Mouse (Mus musculus): ENCODE measurements at regions not wholly inside any gene's neighbourhood (a gene's known extent, or its start where the extent isn't known, plus 50 kb on each side); places are given as distances from the start of the nearest gene placed in this dataset.
A peak's percentile ranks its signal among the peaks of the same experiment; 100 is the strongest.

- WGBS: 88% methylated on average over 4 of the region's 4 CpGs
- H3K4me3 ChIP-seq: no peak overlapping the region
- no peak overlapping the region for H3K27ac ChIP-seq
- no peak for ATAC-seq
- no peak overlapping the region for H3K9ac ChIP-seq
- H3K36me3 ChIP-seq (ENCODE audit: poor library complexity, severe bottlenecking): no peaks in the 10 kb centered on the region
- H3K4me1 ChIP-seq: no peaks in the 10 kb centered on the region
- no peak overlapping the region for H3K4me2 ChIP-seq
- H3K9me3 ChIP-seq (replicated peaks): no peaks in the 10 kb centered on the region
- H3K27me3 ChIP-seq: no peaks in the 10 kb centered on the region
Observed at GRCm38 (mm10) chr1:83583041-83583440, 175.0 kb upstream of the Sphkap start.

DNA sequence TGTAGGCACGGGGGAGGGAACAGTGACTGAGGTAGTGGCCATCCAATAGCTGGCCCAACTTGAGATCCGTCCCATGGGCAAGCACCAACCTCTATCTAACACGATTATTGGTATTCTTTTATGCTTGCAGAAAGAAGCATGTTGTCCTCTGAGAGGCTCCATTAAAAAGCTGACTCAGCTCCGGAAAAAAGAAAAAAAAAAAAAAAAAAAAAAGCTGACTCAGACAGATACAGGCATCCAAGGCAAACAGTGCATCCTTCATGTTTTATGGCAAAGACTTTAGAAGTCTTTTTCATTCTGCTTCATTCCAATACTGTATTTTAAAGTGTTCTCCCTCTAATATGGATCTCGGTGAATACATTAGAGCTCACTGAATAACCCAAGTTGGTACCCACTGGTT is 162.0 kb upstream of the Sphkap start:
- Histone ChIP-seq H3K27ac (no peak overlapping the region), H3K4me3 (no peak overlapping the region), H3K4me1 (no peaks in the 10 kb centered on the region), H3K4me2 (no peak overlapping the region), H3K27me3 (no peaks in the 10 kb centered on the region), H3K9ac (no peak overlapping the region), H3K36me3 (ENCODE audit: poor library complexity, severe bottlenecking) (no peaks in the 10 kb centered on the region), H3K9me3 (replicated peaks) (no peaks in the 10 kb centered on the region)
- ATAC-seq: no peak
- WGBS: 89% methylated on average over 5 of the region's 5 CpGs

GRCm38 (mm10) chr1:83568746-83569145 is 160.7 kb upstream of the Sphkap start:
- Histone ChIP-seq H3K27me3 (no peaks in the 10 kb centered on the region), H3K27ac (no peak overlapping the region), H3K9me3 (replicated peaks) (no peaks in the 10 kb centered on the region), H3K4me2 (no peak overlapping the region), H3K4me3 (no peak overlapping the region), H3K4me1 (no peaks in the 10 kb centered on the region), H3K36me3 (ENCODE audit: poor library complexity, severe bottlenecking) (no peaks in the 10 kb centered on the region), H3K9ac (no peak overlapping the region)
- ATAC-seq: no peak
- 83% methylated on average over 1 of the region's 1 CpGs for WGBS

GRCm38 (mm10) chr1:83551617-83552016 is 143.6 kb upstream of the Sphkap start:
- Histone ChIP-seq H3K36me3 (ENCODE audit: poor library complexity, severe bottlenecking) (no peaks in the 10 kb centered on the region), H3K9me3 (replicated peaks) (no peaks in the 10 kb centered on the region; the same call in 1 of the 2 replicates), H3K27ac (no peak overlapping the region), H3K27me3 (no peaks in the 10 kb centered on the region), H3K9ac (no peak overlapping the region), H3K4me1 (no peaks in the 10 kb centered on the region), H3K4me3 (no peak overlapping the region), H3K4me2 (no peak overlapping the region)
- no peak; the same call in 1 of the 2 replicates for ATAC-seq

- Histone ChIP-seq H3K27me3 (no peaks in the 10 kb centered on the region), H3K4me3 (no peak overlapping the region), H3K27ac (no peak overlapping the region), H3K9me3 (replicated peaks) (no peaks in the 10 kb centered on the region), H3K4me1 (no peaks in the 10 kb centered on the region), H3K4me2 (no peak overlapping the region), H3K36me3 (ENCODE audit: poor library complexity, severe bottlenecking) (no peaks in the 10 kb centered on the region), H3K9ac (no peak overlapping the region)
- ATAC-seq: no peak
Observed at GRCm38 (mm10) chr1:83535461-83535860, 127.5 kb upstream of the Sphkap start.

- Histone ChIP-seq H3K27ac (no peak overlapping the region), H3K36me3 (ENCODE audit: poor library complexity, severe bottlenecking) (no peaks in the 10 kb centered on the region), H3K9ac (no peak overlapping the region), H3K4me1 (no peaks in the 10 kb centered on the region), H3K27me3 (no peaks in the 10 kb centered on the region), H3K4me2 (no peak overlapping the region), H3K9me3 (replicated peaks) (no peaks in the 10 kb centered on the region), H3K4me3 (no peak overlapping the region)
- no peak for ATAC-seq
- 57% methylated on average over 1 of the region's 1 CpGs for WGBS
Observed at GRCm38 (mm10) chr1:83527803-83528202, 119.8 kb upstream of the Sphkap start.

GRCm38 (mm10) chr1:83509356-83509755 is 101.4 kb upstream of the Sphkap start:
- no peaks in the 10 kb centered on the region for H3K27me3 ChIP-seq
- 83% methylated on average over 5 of the region's 5 CpGs for WGBS
- no peak overlapping the region for H3K4me3 ChIP-seq
- H3K9ac ChIP-seq: no peak overlapping the region
- H3K36me3 ChIP-seq (ENCODE audit: poor library complexity, severe bottlenecking): no peaks in the 10 kb centered on the region
- no peak overlapping the region for H3K27ac ChIP-seq
- H3K4me1 ChIP-seq: no peaks in the 10 kb centered on the region
- no peak overlapping the region for H3K4me2 ChIP-seq
- no peak for ATAC-seq
- no peaks in the 10 kb centered on the region for H3K9me3 ChIP-seq (replicated peaks)

- H3K36me3 ChIP-seq (ENCODE audit: poor library complexity, severe bottlenecking): no peaks in the 10 kb centered on the region
- no peaks in the 10 kb centered on the region for H3K27me3 ChIP-seq
- H3K4me3 ChIP-seq: no peak overlapping the region
- no peak overlapping the region for H3K9ac ChIP-seq
- H3K4me2 ChIP-seq: no peak overlapping the region
- H3K27ac ChIP-seq: no peak overlapping the region
- ATAC-seq: 0 out of 2 replicates have a peak, but pooled peaks have one; percentile 50
- H3K9me3 ChIP-seq (replicated peaks): no peaks in the 10 kb centered on the region
- 64% methylated on average over 2 of the region's 2 CpGs for WGBS
- H3K4me1 ChIP-seq: no peaks in the 10 kb centered on the region
Observed at GRCm38 (mm10) chr1:83505386-83505785, 97.4 kb upstream of the Sphkap start.

DNA sequence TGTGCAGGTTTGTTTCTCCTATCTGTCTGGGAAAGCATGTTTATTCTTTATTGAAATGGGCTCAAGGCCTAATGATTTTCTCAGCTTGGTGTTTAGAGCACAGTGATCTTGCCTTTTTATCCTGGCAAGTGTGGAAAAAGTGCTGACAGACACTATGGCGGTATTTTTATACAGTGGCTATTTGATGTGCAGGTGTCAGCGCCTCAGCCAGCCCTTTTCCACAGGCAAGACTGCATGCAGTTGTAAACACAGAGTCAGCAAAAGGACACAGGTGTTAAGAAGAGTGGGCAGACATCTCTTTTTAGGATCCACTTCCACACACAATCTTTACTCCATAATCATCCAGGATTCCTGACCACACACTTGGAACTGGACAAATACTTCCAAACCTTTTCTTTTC is 88.9 kb upstream of the Sphkap start:
- no peak for ATAC-seq
- WGBS: 73% methylated on average over 2 of the region's 2 CpGs
- Histone ChIP-seq H3K4me3 (no peak overlapping the region), H3K9ac (no peak overlapping the region), H3K4me1 (no peaks in the 10 kb centered on the region), H3K9me3 (replicated peaks) (no peaks in the 10 kb centered on the region), H3K27ac (no peak overlapping the region), H3K4me2 (no peak overlapping the region), H3K27me3 (no peaks in the 10 kb centered on the region), H3K36me3 (ENCODE audit: poor library complexity, severe bottlenecking) (no peaks in the 10 kb centered on the region)

GRCm38 (mm10) chr1:83496380-83496779 is 88.4 kb upstream of the Sphkap start:
- Histone ChIP-seq H3K36me3 (ENCODE audit: poor library complexity, severe bottlenecking) (no peaks in the 10 kb centered on the region), H3K4me3 (no peak overlapping the region), H3K9me3 (replicated peaks) (no peaks in the 10 kb centered on the region), H3K27me3 (no peaks in the 10 kb centered on the region), H3K27ac (no peak overlapping the region), H3K9ac (no peak overlapping the region), H3K4me2 (no peak overlapping the region), H3K4me1 (no peaks in the 10 kb centered on the region)
- WGBS: 37% methylated on average over 2 of the region's 2 CpGs
- no peak for ATAC-seq

DNA sequence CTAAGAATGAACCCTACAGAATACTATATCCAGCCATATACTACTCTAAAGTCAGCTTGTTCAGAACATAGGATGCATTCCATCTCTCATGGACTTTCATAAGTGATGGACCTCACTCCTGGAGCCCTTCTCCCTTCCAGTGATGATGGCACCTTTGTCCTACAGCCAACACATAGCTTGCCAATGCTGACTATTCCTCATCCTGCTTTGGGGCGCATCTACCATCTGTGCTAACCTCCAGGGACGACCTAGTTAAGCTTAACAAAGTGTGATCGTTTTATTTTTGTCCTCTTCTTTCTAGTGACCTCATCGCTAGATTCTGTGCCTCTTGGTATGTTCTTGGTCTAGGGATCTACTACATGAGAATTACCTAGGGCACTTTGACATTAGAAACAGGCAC is 87.0 kb upstream of the Sphkap start:
- no peak for ATAC-seq

GRCm38 (mm10) chr1:83479111-83479510 is 71.1 kb upstream of the Sphkap start:
- no peak for ATAC-seq
- 69% methylated on average over 2 of the region's 2 CpGs for WGBS

More for the DNA sequence above, 87.0 kb upstream of the Sphkap start:
- no peak overlapping the region for H3K27ac ChIP-seq
- no peaks in the 10 kb centered on the region for H3K36me3 ChIP-seq (ENCODE audit: poor library complexity, severe bottlenecking)
- H3K9ac ChIP-seq: no peak overlapping the region
- H3K4me1 ChIP-seq: no peaks in the 10 kb centered on the region
- no peaks in the 10 kb centered on the region for H3K27me3 ChIP-seq
- WGBS: 81% methylated on average over 4 of the region's 4 CpGs
- H3K4me3 ChIP-seq: no peak overlapping the region
- no peaks in the 10 kb centered on the region for H3K9me3 ChIP-seq (replicated peaks)
- no peak overlapping the region for H3K4me2 ChIP-seq

More at GRCm38 (mm10) chr1:83479111-83479510, 71.1 kb upstream of the Sphkap start:
- no peaks in the 10 kb centered on the region for H3K36me3 ChIP-seq (ENCODE audit: poor library complexity, severe bottlenecking)
- no peak overlapping the region for H3K9ac ChIP-seq
- no peaks in the 10 kb centered on the region for H3K27me3 ChIP-seq
- no peaks in the 10 kb centered on the region for H3K9me3 ChIP-seq (replicated peaks)
- H3K4me1 ChIP-seq: no peaks in the 10 kb centered on the region
- H3K4me2 ChIP-seq: no peak overlapping the region
- no peak overlapping the region for H3K4me3 ChIP-seq
- H3K27ac ChIP-seq: no peak overlapping the region

All from forebrain, embryonic 13.5 days (tissue).